Mouse (Mus musculus) thymus, postnatal 25 days (tissue): Measurements from ENCODE around the gene Pde6b.

ENCODE experiments used
- DNase-seq: peaks from one replicate; pipeline ENCODE4 v3.0.0; 2022

Gene Pde6b

DNA sequence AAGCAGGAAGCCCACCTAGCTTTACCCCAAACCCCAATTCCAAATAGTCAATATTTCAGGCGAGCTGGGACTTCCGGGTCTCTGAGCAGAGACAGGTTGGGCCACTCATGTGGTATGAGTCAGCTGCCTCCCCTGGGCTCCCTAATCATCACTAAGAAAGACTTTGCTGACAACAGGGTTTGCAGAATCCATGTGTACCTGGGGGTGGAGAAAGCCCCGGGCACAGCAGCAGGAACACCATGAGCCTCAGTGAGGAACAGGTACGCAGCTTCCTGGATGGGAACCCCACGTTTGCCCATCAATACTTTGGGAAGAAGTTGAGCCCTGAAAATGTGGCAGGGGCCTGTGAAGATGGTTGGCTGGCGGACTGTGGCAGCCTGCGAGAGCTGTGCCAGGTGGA, at the start of gene Pde6b:
TSS of gene Pde6b (plus strand) at position 191 of the 400 bp plus-strand sequence.
- DNase-seq, result no peak

DNA sequence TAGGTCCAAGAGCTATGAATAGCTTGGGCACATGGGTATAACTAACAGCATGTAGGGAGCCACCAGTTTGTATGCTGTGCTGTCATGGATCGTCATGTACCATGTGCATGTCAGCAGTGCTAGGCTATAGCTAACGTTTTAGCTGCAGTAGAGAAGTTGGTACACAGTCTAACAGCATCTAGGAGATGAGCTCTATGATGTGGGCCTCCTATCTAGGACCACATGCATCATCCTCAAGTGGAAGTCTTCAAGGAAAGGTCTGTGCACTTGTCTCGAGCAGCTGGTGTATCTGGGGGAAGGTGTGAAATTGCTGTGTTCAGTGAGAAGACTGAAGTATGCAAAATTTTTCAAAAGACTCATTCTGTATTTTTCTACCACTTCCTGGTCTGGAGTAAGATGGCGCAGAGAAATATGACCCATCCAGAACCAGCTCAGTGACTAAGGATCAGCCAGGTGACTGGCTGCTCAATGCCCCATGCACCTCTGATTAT, 44.5 kb upstream of the Pde6b start:
- DNase-seq, result no peak

DNA sequence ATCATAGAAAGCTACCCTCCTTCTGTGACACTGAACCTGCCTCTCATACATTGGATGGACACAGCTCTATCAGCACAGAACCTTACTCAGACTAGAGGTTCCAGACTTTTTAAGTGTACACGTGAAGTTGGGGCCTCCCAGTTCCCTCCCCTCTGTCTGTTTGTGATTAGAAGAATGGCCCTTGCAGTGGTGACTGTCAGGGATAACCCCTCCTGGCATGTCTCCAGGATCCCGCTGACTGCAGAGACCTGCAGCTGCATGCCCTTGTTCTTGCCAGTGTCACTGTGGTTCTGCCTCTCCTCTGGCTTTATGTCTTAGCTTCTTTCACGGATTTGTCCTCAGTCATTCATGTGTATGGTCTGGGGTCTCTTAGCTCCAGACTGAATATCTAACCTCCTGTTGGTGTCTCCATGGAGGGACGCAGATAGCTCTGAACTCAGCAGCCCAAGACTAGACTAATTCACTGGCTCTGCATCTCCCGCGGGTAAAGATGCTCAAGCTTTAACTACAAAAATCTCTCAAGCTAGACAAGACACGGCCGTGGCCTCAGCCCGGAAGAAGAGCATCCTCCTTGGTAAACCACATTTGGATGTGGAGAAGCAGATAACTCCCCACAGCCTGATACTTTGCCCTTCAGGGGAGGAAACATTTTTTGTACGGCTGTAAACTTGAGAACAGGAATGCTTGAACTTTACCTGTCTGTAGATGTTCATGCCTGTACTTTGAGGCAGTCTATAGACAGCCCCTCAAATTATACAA, 42.7 kb upstream of the Pde6b start:
- DNase-seq, result no peak

DNA sequence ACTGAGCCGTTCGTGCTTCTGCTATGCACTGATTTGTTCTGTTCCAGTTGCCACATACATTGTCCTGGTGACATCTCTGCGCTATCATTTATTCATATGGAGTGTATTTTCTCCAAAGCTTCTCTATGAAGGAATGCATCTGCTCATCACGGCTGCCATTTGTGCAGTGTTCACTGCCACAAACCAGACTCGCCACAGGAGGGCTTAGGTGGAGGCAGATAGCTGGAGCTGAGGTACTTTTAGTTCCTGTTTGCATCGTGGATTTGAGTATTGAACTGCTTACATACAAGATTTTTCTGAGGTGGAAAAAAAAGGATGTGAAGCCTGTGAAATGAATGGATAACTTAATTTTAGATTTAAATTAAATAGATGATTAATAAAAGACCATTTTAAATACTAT, 40.3 kb upstream of the Pde6b start:
- no peak for DNase-seq

DNA sequence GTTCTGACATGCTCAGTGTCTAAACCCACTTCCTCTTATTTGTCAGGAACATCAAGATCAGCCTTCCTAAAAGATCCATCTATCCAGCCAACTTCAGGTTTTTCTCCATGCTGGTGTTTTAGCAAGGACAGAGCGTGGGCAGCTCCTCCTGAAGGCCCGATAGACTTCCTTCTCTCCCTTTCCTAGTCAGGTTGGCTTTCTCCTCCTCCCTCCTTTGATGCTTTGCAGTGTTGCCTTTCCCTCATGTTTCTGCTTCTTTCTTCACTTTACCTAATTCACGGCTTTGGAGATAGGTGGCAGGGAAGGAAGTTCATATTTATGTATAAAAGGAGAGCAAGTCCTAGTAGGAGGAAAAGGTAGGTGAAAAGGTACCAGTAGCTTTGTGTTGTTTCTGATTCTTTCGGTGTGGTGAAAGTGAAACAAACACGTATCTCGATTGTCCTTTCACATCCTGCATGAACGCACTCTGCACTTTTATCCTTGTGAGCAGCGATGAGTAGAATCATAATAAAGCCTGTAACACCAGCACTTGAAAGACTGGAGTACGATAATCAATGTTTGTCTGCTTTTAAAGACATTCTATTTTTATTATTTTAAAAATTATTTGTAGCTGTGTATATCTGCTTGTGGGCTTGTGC, 38.6 kb upstream of the Pde6b start:
- no peak for DNase-seq

DNA sequence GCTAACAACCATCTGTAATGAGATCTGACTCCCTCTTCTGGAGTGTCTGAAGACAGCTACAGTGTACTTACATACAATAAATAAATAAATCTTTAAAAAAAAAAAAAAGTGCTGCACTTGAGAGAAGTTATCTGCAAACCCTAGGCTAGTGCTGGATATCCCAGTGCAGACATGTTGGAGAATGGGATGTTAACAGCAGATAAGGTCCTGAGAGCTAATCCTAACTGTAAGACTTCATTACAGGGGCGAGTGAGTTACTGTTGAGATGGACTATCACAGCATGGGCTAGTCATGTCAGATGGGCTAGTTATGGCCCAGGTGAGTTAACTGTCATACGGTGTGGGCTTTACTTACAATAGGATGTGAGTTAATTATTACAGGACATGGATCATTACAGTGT, 34.1 kb upstream of the Pde6b start:
- no peak for DNase-seq

DNA sequence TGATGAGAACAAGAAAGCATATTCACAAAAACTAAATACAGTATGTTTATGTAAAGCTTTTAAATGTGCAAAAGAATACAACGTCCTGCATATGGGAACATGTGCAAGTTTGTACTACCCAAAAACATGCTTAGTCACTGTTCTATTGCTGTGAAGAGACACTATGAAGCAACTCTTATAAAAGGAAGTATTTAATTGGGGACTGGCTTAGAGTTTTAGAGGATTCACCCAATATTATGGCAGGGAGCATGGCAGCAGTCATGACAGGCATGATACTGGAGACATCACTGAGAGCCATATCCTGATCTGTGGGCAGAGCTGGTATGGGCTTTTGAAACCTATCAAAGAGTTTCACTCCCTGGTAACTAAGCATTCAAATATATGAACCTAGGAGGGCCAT, 30.3 kb upstream of the Pde6b start:
- DNase-seq, result no peak

DNA sequence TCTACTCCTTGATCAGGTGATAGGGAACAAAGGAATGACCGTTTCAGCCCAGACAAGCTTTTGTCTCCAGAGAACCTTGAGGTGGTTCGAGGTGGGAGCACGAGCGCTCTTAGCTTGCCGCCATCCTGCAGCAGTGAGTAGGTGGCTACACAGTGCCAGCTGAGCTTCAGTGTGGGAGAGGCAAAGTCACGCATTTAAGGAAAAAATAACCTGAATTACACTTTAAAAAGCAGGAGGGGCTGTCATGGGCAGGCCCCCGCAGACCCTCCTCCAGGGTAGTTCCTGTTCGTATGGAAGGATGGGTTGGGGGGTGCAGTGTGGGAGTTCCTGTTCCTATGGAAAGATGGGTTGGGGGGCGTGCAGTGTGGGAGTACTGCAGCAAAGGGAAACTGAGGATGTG, 28.7 kb upstream of the Pde6b start:
- no peak for DNase-seq

DNA sequence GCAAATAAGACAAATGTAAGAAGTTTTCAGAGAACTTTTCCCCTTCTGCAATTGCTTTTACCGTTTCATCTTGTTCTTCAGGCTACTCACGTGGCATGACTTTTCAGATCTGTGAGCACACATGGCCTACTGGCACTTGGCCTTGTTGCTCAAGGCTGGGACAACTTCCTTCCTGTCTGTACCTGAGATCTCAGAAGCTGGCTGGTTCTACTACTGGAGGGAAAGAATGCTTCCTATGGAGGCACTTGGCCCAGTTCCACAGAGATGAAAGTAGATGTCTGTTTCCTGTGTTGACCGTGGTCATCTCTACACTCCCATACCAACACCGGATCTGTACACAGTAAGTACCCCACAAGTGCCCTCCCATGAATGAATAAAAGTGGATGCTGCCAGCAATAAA, 28.0 kb upstream of the Pde6b start:
- no peak for DNase-seq

DNA sequence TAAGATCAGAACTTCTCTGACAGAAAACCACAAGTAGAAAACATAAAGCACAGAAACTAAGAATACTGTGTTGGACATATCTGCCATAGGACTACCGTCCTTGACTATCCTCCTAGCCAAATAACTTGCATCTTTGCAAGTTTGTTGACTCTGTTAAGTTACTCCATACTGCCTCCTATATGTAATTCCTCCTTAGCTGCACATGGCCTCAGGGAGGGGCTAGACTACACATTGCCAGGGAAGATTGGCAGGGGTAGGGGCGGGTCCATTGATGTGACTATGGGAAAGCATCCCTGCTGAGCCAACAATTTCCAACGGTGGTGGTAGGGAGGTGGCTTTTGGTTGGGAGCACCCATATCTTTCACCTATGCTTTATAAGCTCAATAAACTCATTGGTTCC, 25.9 kb upstream of the Pde6b start:
- DNase-seq, result no peak

DNA sequence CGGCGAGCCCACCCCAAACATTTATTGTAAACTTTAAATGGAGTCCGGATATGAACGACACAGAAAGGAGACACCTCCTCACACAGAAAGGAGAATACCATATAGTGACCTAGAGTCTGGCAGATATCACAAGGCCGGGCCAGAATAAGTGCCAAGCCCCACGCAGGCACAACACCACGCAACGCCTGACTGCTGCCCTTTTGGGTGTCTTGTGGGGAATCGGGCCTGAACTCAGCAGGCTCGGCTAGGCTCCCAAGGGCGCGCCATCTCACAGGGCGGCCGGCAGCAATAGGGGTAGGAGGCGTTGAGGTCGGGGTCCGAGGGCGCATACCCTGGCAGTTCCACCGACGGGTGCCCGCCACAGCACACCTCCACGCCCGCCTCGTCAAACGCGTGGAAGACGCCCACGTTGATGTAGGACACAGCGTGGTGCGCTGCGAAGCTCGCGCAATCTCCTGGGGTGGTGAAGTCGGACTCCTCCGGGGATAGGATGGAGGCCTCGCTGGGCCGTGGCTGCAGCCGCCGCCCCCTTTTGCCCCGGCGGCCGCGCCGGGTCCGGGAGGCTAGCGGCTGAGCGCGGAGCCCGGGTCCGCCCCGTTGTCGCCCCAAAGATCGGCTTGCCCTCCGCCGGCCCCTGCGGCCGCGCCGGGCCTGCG, 21.7 kb upstream of the Pde6b start:
- no peak for DNase-seq

DNA sequence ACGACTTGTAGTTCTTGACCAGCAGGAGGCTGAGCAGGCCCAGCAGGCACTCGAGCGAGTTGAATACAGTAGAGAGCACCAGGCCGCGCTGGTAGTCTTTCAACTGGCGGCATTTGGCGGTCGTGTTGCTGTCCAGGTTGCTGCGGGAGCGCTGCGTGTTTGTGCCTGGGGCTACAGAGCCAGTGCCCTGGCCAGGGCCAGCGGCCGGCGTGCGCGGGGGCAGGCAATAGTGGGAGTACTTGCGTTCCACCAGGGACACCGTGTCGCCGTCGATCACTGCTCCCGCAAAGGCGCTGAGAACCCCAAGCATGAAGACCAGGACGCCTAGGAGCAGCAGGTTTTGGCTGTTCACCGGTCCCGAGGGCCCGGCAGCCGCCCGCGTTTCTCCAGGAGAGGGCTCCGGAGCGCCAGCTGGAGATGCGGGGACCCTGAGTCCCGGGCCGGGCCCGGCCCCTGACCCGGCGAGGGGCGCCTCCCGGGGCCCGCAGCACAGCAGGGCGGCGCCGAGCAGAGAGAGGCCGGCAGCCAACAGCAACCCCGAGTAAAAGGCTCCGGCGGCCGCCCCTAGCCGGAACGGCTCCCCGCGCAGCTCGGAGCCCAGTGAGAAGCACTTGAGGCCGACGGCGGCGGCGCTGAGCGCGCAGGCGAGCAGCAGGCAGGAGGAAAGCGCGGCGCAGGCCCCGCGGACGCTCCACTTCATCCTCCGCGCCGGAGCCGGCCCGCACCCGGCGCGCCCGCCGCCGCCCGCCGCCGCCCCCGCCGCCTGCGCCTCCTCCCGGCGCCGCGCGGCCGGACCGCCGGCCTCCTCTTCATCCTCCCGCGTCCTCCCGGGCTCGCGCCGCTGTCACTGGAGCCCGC, 21.0 kb upstream of the Pde6b start:
- DNase-seq, result peak; percentile 5

DNA sequence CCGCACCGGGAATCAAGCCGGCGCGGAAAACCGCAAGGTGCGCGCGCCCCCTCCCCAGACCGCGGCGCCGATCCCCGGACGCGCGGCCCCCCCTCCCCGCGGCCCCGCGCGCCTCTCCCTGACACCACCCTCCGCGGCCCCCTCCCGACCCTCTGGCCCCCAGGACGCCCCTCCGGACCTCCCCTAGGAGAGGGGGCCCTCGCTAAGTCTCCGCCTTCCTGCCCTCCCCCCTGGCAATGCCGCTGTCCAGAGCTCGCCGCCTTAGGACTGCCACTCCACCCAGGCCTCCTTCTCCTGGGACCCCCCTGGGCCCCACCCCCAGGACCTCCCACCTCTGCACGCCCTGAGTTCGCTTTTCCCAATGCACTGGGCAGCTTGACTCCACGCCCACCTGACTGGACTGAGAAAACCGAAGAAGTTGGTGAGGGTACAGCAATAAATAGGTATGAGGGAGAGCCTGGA, 20.3 kb upstream of the Pde6b start, which contains the start of gene Gm42517:
TSS of gene Gm42517 (minus strand) at position 52 of the 462 bp plus-strand sequence.
- no peak for DNase-seq

DNA sequence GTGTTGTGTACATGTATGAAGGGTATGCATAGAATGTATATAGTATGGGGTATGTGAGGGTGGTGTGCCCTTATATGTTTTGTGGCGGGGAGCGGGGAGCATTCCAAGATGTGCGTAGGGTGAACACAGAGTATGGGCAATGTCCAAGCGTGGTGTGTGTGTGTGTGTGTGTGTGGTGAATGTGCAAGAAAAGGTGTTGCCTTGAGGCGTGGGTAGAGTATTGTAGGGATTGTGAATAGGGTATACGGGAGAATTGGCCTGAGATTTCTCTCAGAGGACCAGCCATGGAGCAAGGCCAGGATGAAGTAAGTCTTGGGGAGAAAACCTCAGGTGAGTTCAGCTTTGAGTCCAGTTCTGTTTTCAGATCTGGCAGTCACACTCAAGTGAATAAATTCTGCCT, 19.7 kb upstream of the Pde6b start:
- DNase-seq, result no peak

DNA sequence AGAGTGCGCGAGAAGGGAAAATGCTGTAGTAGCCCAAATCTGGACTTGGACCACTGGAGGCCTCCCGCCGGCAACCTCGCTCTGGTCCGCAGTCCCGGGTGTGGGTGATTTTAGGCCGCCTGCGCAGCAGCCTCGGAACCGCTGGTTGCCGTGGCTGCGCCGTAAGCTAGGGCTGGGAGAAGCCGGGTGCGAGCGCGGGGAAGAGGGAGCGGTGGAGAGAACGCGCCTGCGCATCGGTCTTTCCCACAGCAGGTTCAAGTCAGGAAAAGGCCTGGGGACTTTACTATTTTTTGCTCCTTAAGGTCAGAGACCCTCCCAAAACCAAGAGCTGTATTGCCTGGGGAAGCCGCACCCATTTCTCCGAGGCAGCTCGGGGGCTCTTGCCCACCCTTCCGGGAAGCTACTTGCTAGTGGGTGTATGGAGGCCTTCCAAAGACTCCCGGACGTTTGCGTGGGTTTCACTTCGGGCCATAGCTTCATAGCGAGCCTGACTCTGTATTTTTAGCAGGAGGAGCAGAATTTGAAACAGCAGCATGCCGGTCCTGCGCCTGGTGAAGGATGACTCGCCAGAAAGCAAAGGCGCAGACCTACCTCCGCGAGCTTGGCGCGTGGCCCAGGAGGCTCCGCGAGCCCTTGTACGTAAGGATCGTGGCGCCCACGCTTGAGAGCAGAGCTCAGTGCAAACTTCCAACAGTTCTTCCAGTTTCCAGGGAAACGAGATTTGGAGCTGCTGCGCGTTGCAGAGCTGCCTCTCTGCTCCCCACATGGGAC, 19.2 kb upstream of the Pde6b start:
- peak; percentile 1 for DNase-seq

DNA sequence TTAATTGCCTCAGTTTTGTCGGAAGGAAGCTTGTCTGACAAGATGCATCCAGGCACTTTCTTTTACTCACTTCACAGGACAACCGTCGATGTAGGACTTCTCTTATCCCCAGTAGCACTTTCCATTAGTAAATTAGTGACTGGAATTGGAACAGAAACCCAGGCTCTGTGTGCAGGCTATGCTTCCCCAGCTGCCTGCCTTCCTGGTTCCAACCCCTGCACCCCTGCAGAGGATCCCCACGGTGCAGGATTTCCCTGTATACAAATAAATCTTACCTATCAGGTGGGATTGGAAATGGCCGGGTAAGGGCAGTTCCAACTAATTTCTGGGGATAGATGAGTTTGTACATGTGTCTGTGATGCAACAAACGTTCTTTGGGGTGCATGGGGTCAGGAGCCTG, 18.2 kb upstream of the Pde6b start:
- DNase-seq, result no peak

DNA sequence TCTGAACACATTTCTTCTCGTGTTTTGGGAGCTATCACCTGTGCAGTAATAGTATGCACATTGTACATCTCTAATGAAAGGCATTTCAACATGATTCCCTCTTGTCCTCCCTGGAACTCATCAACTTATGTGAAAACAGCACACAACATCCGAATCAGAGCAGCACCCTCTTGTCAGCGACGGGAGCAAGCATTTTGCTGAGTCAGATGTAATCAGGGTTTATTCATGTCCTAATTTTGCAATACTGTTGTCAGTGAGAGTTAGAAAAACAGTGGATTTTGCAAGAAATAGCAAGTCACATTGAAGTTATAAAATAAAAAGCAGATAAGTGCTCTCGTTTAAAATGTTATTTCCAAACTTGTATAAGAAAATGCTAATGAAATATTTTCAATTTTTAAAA, 14.1 kb upstream of the Pde6b start:
- no peak for DNase-seq

DNA sequence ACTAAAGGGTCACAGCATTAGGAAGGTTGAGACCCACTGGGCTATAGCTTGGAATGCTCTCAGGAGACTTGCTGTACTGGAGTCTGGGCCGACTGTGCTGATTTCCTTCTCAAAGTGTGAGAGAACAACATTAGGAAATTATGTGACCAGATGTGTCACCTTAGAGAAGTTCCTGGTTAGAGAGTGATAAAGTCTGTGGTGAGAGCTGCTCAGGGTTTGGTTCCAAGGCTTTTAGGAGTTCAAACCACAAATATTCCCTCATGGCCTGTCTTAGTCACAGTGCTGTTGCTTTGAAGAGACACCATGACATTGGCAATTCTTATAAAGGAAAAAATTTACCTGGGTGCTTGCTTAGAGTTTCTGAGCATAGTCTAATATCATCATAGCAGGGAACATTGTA, 12.1 kb upstream of the Pde6b start:
- no peak for DNase-seq

DNA sequence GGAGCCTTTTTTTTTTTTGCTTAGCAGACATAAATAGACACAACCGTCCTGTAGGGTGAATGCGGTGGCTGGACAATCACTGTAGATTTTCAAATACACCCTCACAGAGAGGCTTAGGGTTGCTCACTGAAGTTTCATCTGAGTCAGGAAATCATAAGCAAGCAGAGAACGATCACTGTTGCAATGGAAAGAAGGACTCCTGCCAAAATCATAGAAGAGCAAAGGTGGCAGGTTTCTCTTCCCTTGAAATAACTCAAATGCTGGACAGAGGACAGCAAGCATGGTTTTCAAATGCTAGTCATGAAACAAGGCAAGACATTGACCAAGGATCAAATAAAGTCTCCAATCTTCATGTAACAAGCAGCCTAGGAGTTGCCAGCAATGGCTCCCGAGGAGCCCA, 9.8 kb upstream of the Pde6b start:
- DNase-seq, result no peak

DNA sequence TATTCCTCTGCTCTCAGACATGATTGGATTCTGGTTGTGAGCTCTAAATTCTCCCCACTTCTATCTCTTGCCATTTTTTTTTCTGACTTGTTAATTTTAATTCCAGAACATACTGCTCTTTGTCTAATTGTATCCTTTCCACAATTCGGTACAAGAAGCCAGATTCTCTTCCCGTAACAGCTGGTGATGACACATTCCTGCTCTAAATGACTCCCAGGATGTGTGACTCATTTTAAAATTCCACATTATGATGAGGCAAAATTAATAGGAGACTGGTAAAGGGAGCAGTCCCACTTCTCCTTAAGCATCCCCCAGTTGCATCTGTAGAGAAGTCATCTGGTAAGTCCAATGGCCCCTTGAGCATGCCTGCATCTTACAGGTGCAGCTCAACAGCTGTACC, 2.6 kb upstream of the Pde6b start:
- no peak for DNase-seq

DNA sequence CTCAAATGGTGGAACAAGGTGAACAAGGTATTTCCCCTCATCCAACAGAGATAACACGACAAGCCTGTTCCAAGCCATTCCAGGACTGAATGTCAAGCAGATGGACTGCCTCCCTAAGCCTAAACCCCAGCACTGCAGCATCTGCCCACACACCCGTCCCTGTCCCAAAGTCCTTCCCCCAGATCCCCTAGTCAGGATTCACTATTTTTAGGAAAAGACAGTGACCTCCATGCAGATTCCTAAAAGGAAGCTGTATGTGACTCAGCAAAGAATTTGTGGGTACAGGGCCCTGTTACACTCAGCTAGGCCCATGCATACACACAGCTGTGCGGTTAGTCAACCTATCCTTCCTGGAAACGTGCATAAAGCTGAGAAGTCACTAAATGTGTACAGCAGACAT, 1.7 kb upstream of the Pde6b start:
- no peak for DNase-seq

DNA sequence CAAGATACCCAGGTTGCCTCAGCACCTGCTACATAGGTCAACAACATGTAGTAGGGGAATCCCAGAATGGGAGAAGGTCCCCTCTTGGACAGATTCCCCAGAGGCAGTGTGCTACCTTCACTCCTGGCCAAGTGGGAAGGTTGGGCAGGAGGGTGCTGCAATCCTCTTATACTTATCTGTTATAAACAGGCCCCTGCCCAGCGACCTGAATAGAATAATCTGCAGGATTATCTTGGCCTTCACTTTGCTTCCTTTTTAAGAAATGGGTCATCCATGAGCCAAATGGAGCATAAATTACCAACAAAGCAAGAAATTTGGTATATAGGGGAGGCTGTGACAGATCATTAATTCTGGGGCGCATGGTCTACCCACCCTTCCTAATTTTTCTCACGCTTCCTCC, 1.6 kb downstream of the Pde6b start:
- DNase-seq, result no peak
